Comparison of ENCODE assay signal across 9 mouse cellular contexts in the genomic region with DNA sequence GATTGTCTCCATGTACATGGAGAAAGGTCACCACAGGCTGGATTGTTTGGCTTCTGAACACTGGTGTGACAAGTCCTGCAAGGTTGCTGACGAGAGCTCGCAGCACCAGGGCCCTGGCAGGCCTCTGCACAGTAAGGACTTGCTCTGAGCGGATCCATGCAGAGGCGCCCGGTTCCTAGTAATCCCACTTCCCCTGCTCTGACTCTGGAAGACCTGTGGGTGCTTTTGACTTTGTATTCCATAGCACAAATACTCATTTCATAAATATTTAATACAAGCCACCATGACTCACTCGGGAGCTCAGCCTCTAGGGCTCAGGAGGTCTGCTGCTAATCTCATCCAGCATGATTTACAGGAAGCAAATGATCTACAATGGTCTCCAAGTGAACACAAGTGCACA. TPM values are rescaled to one million over a fixed set of nuclear protein-coding genes. Genes with fewer than 3 reads are reported as not detected.
DNase-seq lines count a peak whose midpoint lies in the region; ATAC-seq and TF ChIP-seq lines count a peak whose summit lies in the region.
"Had no signal": no experiment of that assay in that cellular context is flagged by ENCODE, and none has a peak within 500 bp of the region (broad histone marks: within the 10 kb centered on the region; RNA-seq: fewer than 3 reads in every experiment).

No protein-coding gene starts in this region.

- peaks cover 14% of the 10 kb centered on the region for H3K4me1 ChIP-seq in lung, adult 2 months (ENCODE audit: control insufficient read depth, insufficient read depth, low read length)
- peaks cover 7% of the 10 kb centered on the region; the same call in 1 of the 2 replicates for H3K4me1 ChIP-seq in kidney, postnatal 0 days (replicated peaks; ENCODE audit: insufficient read depth, low read length)
- H3K4me1 ChIP-seq in stomach, embryonic 16.5 days (ENCODE audit: control insufficient read depth, insufficient read depth, low read length) = peaks cover 26% of the 10 kb centered on the region
- H3K4me1 ChIP-seq in hindbrain, embryonic 16.5 days (ENCODE audit: control insufficient read depth, insufficient read depth, low read depth, low read length) = no peaks in the 10 kb centered on the region; the same call in 1 of the 2 replicates
- H3K4me1 ChIP-seq in forebrain, embryonic 10.5 days = no peaks in the 10 kb centered on the region

- no peak overlapping the region for H3K9ac ChIP-seq in kidney, postnatal 0 days (ENCODE audit: low read depth, low read length)
- no peak overlapping the region for H3K9ac ChIP-seq in stomach, embryonic 16.5 days (ENCODE audit: low read length)
- H3K9ac ChIP-seq in hindbrain, embryonic 16.5 days (ENCODE audit: low read depth, low read length) = no peak overlapping the region

- H3K4me2 ChIP-seq in kidney, postnatal 0 days (ENCODE audit: low read length) = no peak overlapping the region
- H3K4me2 ChIP-seq in stomach, embryonic 16.5 days (ENCODE audit: low read depth, low read length) = no peak overlapping the region; the same call in 1 of the 2 replicates
- H3K4me2 ChIP-seq in hindbrain, embryonic 16.5 days (ENCODE audit: low read length) = no peak overlapping the region

- TF ChIP-seq POLR2A in lung, adult 2 months (IDR thresholded peaks at IDR 0.05; ENCODE audit: borderline replicate concordance, extremely low read depth, low read depth, low read length) = no peak

- DNase-seq in lung, adult 18-20 months = peak; percentile 48 to 63
- DNase-seq in lung, adult 2 months = no peak
- no peak for DNase-seq in kidney, postnatal 0 days (ENCODE audit: low spot score)
- no peak for DNase-seq in gastrocnemius, postnatal 25 days
- no peak for DNase-seq in forebrain, embryonic 10.5 days (ENCODE audit: extremely low spot score, low spot score)

- no peaks in the 10 kb centered on the region for H3K36me3 ChIP-seq in kidney, postnatal 0 days (ENCODE audit: insufficient read depth, low read length)
- H3K36me3 ChIP-seq in stomach, embryonic 16.5 days (ENCODE audit: control insufficient read depth, insufficient read depth, low read length) = no peaks in the 10 kb centered on the region
- H3K36me3 ChIP-seq in hindbrain, embryonic 16.5 days (ENCODE audit: control insufficient read depth, insufficient read depth, low read length) = no peaks in the 10 kb centered on the region; the same call in 1 of the 2 replicates
- H3K36me3 ChIP-seq in forebrain, embryonic 10.5 days (replicated peaks) = peaks cover 33% of the 10 kb centered on the region

- peak overlapping the region; percentile 70; the same call in 1 of the 2 replicates for H3K27ac ChIP-seq in kidney, postnatal 0 days
- H3K27ac ChIP-seq in stomach, embryonic 16.5 days (ENCODE audit: low read length) = peak overlapping the region; percentile 87
- H3K27ac ChIP-seq in hindbrain, embryonic 16.5 days (ENCODE audit: low read depth, low read length) = no peak overlapping the region
- H3K27ac ChIP-seq in forebrain, embryonic 10.5 days = no peak overlapping the region

- ATAC-seq in granulocyte monocyte progenitor cell, adult 5-6 weeks (replicated peaks; ENCODE audit: poor library complexity, severe bottlenecking) = 0 out of 2 replicates have a peak, but pooled peaks have one; percentile 12
- no peak; the same call in 1 of the 2 replicates for ATAC-seq in kidney, postnatal 0 days (replicated peaks; ENCODE audit: low FRiP score, low read depth)
- peak; percentile 83 for ATAC-seq in stomach, embryonic 16.5 days (ENCODE audit: insufficient read depth, low FRiP score)
- ATAC-seq in hindbrain, embryonic 16.5 days = no peak

- no peaks in the 10 kb centered on the region for H3K27me3 ChIP-seq in kidney, postnatal 0 days (ENCODE audit: insufficient read depth, low read length)
- no peaks in the 10 kb centered on the region for H3K27me3 ChIP-seq in stomach, embryonic 16.5 days (ENCODE audit: control insufficient read depth, insufficient read depth, low read length)
- no peaks in the 10 kb centered on the region for H3K27me3 ChIP-seq in hindbrain, embryonic 16.5 days (replicated peaks; ENCODE audit: control insufficient read depth, insufficient read depth, low read length)
- no peaks in the 10 kb centered on the region for H3K27me3 ChIP-seq in forebrain, embryonic 10.5 days (ENCODE audit: poor library complexity, severe bottlenecking)

- no peaks in the 10 kb centered on the region for H3K9me3 ChIP-seq in kidney, postnatal 0 days (replicated peaks; ENCODE audit: low read length)
- no peaks in the 10 kb centered on the region for H3K9me3 ChIP-seq in stomach, embryonic 16.5 days (replicated peaks; ENCODE audit: control insufficient read depth, low read length)
- no peaks in the 10 kb centered on the region for H3K9me3 ChIP-seq in hindbrain, embryonic 16.5 days (ENCODE audit: control insufficient read depth, low read length)
- no peaks in the 10 kb centered on the region for H3K9me3 ChIP-seq in forebrain, embryonic 10.5 days

- WGBS in lung, adult 2 months = 46% methylated on average over 6 of the region's 6 CpGs
- 72% methylated on average over 6 of the region's 6 CpGs for WGBS in kidney, postnatal 0 days
- WGBS in stomach, embryonic 16.5 days = 42% methylated on average over 6 of the region's 6 CpGs
- 80% methylated on average over 6 of the region's 6 CpGs for WGBS in hindbrain, embryonic 16.5 days
- WGBS in forebrain, embryonic 10.5 days = 93% methylated on average over 6 of the region's 6 CpGs

- no peak overlapping the region for H3K4me3 ChIP-seq in lung, adult 2 months (replicated peaks; ENCODE audit: extremely low read depth, low read depth, low read length)
- H3K4me3 ChIP-seq in kidney, postnatal 0 days (replicated peaks; ENCODE audit: low read depth, low read length) = no peak overlapping the region
- H3K4me3 ChIP-seq in stomach, embryonic 16.5 days (replicated peaks; ENCODE audit: low read length) = no peak overlapping the region
- H3K4me3 ChIP-seq in hindbrain, embryonic 16.5 days (ENCODE audit: low read length) = no peak overlapping the region
- no peak overlapping the region for H3K4me3 ChIP-seq in forebrain, embryonic 10.5 days

- TF ChIP-seq CTCF in lung, adult 2 months (IDR thresholded peaks at IDR 0.05; ENCODE audit: insufficient read depth, low read length) = no peak
- no peak for TF ChIP-seq CTCF in kidney, postnatal 0 days (IDR thresholded peaks at IDR 0.05; ENCODE audit: low read depth)

RNA-seq across cellular contexts. Expression of gene Tulp1, which starts 54.6 kb away (rescaled TPM):
- 7.0 and 7.2 TPM in 2 replicates for polyA plus RNA-seq in lung, adult 2 months (2012; rRNA removed)
- not detected in 2 replicates for total RNA-seq in granulocyte monocyte progenitor cell, adult 5-6 weeks (2014; fragmentation: Nextera tagmentation)
- total RNA-seq in granulocyte monocyte progenitor cell, adult 5-6 weeks (2017) = 0.69 TPM in 1 of 2 replicates, not detected in the other
- 3.6 and 3.9 TPM in 2 replicates for polyA plus RNA-seq in kidney, postnatal 0 days (2015; fragmentation: Nextera tagmentation; extraction: Ambion mirVana)
- 4.6 and 5.4 TPM in 2 replicates for polyA plus RNA-seq in stomach, embryonic 16.5 days (2015; fragmentation: Nextera tagmentation; extraction: Ambion mirVana)
- 1.5 and 1.6 TPM in 2 replicates for polyA plus RNA-seq in hindbrain, embryonic 16.5 days (2015; fragmentation: Nextera tagmentation; extraction: Ambion mirVana)
- total RNA-seq in gastrocnemius, postnatal 25 days (2021) = not detected
- 3.5 and 3.8 TPM in 2 replicates for polyA plus RNA-seq in forebrain, embryonic 10.5 days (2016; fragmentation: Nextera tagmentation; extraction: Ambion mirVana)
- polyA plus RNA-seq: cortical plate, adult 2 months had no signal

Comparison
In these comparisons a context has a peak if more than half of its experiments do, and no peak if none do; other contexts are left out.
1. DNase-seq: peak in lung, adult 18-20 months (2 of 2); none in lung, adult 2 months (single experiment), kidney, postnatal 0 days (single experiment), gastrocnemius, postnatal 25 days (single experiment) and forebrain, embryonic 10.5 days (single experiment).
2. ATAC-seq: peak in granulocyte monocyte progenitor cell, adult 5-6 weeks (single experiment) and stomach, embryonic 16.5 days (single experiment); none in kidney, postnatal 0 days (single experiment) and hindbrain, embryonic 16.5 days (single experiment).
3. H3K27ac ChIP-seq: peak in kidney, postnatal 0 days (single experiment) and stomach, embryonic 16.5 days (single experiment); none in hindbrain, embryonic 16.5 days (single experiment) and forebrain, embryonic 10.5 days (single experiment).